Mouse (Mus musculus): ENCODE results near the gene Xpo5.

The Xpo5 gene

GRCm38 (mm10) chr17:46188829-46189228, 13.8 kb upstream of the Xpo5 start:
- in situ Hi-C loops (cut with MboI; ENCODE audit: low sequenced_read_pairs) = no loop called here

GRCm38 (mm10) chr17:46201151-46201550, 1.4 kb upstream of the Xpo5 start:
- in situ Hi-C loops (cut with MboI; ENCODE audit: low sequenced_read_pairs) = loop anchor here (25.0 kb wide), 1 partner anchor 761 kb away; no protein-coding TSS in a partner anchor

- in situ Hi-C loops (cut with MboI; ENCODE audit: low sequenced_read_pairs) = loop anchor here (25.0 kb wide), 1 partner anchor 759 kb away; no protein-coding TSS in a partner anchor
Measured at GRCm38 (mm10) chr17:46203078-46203477, 496 bp downstream of the Xpo5 start.

GRCm38 (mm10) chr17:46206676-46207075, 4.1 kb downstream of the Xpo5 start:
- in situ Hi-C loops (cut with MboI; ENCODE audit: low sequenced_read_pairs) = loop anchor here (25.0 kb wide), 1 partner anchor 756 kb away; no protein-coding TSS in a partner anchor

- in situ Hi-C loops (cut with MboI; ENCODE audit: low sequenced_read_pairs) = loop anchor here (25.0 kb wide), 1 partner anchor 752 kb away; no protein-coding TSS in a partner anchor
Measured at GRCm38 (mm10) chr17:46210550-46210949, 8.0 kb downstream of the Xpo5 start.

GRCm38 (mm10) chr17:46221601-46222000, 19.0 kb downstream of the Xpo5 start:
- in situ Hi-C loops (cut with MboI; ENCODE audit: low sequenced_read_pairs) = loop anchor here (25.0 kb wide), 1 partner anchor 741 kb away; no protein-coding TSS in a partner anchor

- in situ Hi-C loops (cut with MboI; ENCODE audit: low sequenced_read_pairs) = no loop called here
Measured at GRCm38 (mm10) chr17:46227576-46227975, 25.0 kb downstream of the Xpo5 start.

- in situ Hi-C loops (cut with MboI; ENCODE audit: low sequenced_read_pairs) = no loop called here
Measured at GRCm38 (mm10) chr17:46236067-46236466, 33.5 kb downstream of the Xpo5 start.

GRCm38 (mm10) chr17:46237079-46237478, 34.5 kb downstream of the Xpo5 start:
- in situ Hi-C loops (cut with MboI; ENCODE audit: low sequenced_read_pairs) = no loop called here

GRCm38 (mm10) chr17:46237480-46237879, 34.9 kb downstream of the Xpo5 start:
- in situ Hi-C loops (cut with MboI; ENCODE audit: low sequenced_read_pairs) = no loop called here

- in situ Hi-C loops (cut with MboI; ENCODE audit: low sequenced_read_pairs) = no loop called here
Measured at GRCm38 (mm10) chr17:46239516-46240114, 37.0 kb downstream of the Xpo5 start.

GRCm38 (mm10) chr17:46241471-46241870, 38.9 kb downstream of the Xpo5 start:
- in situ Hi-C loops (cut with MboI; ENCODE audit: low sequenced_read_pairs) = no loop called here

- in situ Hi-C loops (cut with MboI; ENCODE audit: low sequenced_read_pairs) = no loop called here
Measured at GRCm38 (mm10) chr17:46242274-46242673, 39.7 kb downstream of the Xpo5 start.

GRCm38 (mm10) chr17:46242993-46243392, 40.4 kb downstream of the Xpo5 start:
- in situ Hi-C loops (cut with MboI; ENCODE audit: low sequenced_read_pairs) = no loop called here

- in situ Hi-C loops (cut with MboI; ENCODE audit: low sequenced_read_pairs) = no loop called here
Measured at GRCm38 (mm10) chr17:46243624-46244023, 41.0 kb downstream of the Xpo5 start.

GRCm38 (mm10) chr17:46244579-46244978, 42.0 kb downstream of the Xpo5 start:
- in situ Hi-C loops (cut with MboI; ENCODE audit: low sequenced_read_pairs) = no loop called here

- in situ Hi-C loops (cut with MboI; ENCODE audit: low sequenced_read_pairs) = no loop called here
Measured at GRCm38 (mm10) chr17:46247512-46248188, 45.1 kb downstream of the Xpo5 start, which contains the start of the genes Polr1c and Yipf3. TSS of gene Polr1c (minus strand) at chr17:46248054. TSS of gene Yipf3 (plus strand) at chr17:46248080.

GRCm38 (mm10) chr17:46248189-46248522, 45.6 kb downstream of the Xpo5 start:
- in situ Hi-C loops (cut with MboI; ENCODE audit: low sequenced_read_pairs) = no loop called here

GRCm38 (mm10) chr17:46251174-46251573, 48.6 kb downstream of the Xpo5 start:
- in situ Hi-C loops (cut with MboI; ENCODE audit: low sequenced_read_pairs) = no loop called here

- in situ Hi-C loops (cut with MboI; ENCODE audit: low sequenced_read_pairs) = no loop called here
Measured at GRCm38 (mm10) chr17:46252571-46253451, 50.2 kb downstream of the Xpo5 start.

GRCm38 (mm10) chr17:46253452-46254084, 51.0 kb downstream of the Xpo5 start, which contains the start of gene Lrrc73:
TSS of gene Lrrc73 (plus strand) at chr17:46253531.
- in situ Hi-C loops (cut with MboI; ENCODE audit: low sequenced_read_pairs) = no loop called here
